Mouse (Mus musculus): ENCODE results near the gene Trp53.

Trp53 gene

GRCm38 (mm10) chr11:69560896-69561854 lies 19.0 kb upstream of the Trp53 start:
- DNase-seq (ENCODE audit: extremely low read depth, low read depth), result no peak

- DNase-seq (ENCODE audit: extremely low read depth, low read depth), result no peak
These were observed 16.8 kb upstream of the Trp53 start for GRCm38 (mm10) chr11:69563373-69563772.

GRCm38 (mm10) chr11:69564391-69564790 lies 15.8 kb upstream of the Trp53 start:
- no peak for DNase-seq (ENCODE audit: extremely low read depth, low read depth)

GRCm38 (mm10) chr11:69565131-69565530 lies 15.0 kb upstream of the Trp53 start:
- no peak for DNase-seq (ENCODE audit: extremely low read depth, low read depth)

- DNase-seq (ENCODE audit: extremely low read depth, low read depth), result no peak
These were observed 4.9 kb upstream of the Trp53 start for GRCm38 (mm10) chr11:69575220-69575619.

GRCm38 (mm10) chr11:69576307-69576706 lies 3.9 kb upstream of the Trp53 start:
- DNase-seq (ENCODE audit: extremely low read depth, low read depth), result no peak

GRCm38 (mm10) chr11:69578301-69578700 lies 1.9 kb upstream of the Trp53 start:
- DNase-seq (ENCODE audit: extremely low read depth, low read depth), result no peak

GRCm38 (mm10) chr11:69579128-69580017 lies 786 bp upstream of the Trp53 start:
- peak; percentile 99 for DNase-seq (ENCODE audit: extremely low read depth, low read depth)

GRCm38 (mm10) chr11:69580572-69581146 lies 500 bp downstream of the Trp53 start:
- DNase-seq (ENCODE audit: extremely low read depth, low read depth), result no peak

GRCm38 (mm10) chr11:69581147-69581688 lies 1.1 kb downstream of the Trp53 start:
- peak; percentile 91 for DNase-seq (ENCODE audit: extremely low read depth, low read depth)

GRCm38 (mm10) chr11:69581814-69582213 lies 1.7 kb downstream of the Trp53 start:
- no peak for DNase-seq (ENCODE audit: extremely low read depth, low read depth)

GRCm38 (mm10) chr11:69582230-69582805 lies 2.2 kb downstream of the Trp53 start:
- no peak for DNase-seq (ENCODE audit: extremely low read depth, low read depth)

- DNase-seq (ENCODE audit: extremely low read depth, low read depth), result no peak
These were observed 3.8 kb downstream of the Trp53 start for GRCm38 (mm10) chr11:69584008-69584407.

GRCm38 (mm10) chr11:69584937-69585336 lies 4.8 kb downstream of the Trp53 start:
- no peak for DNase-seq (ENCODE audit: extremely low read depth, low read depth)

- peak; percentile 98 for DNase-seq (ENCODE audit: extremely low read depth, low read depth)
These were observed 5.7 kb downstream of the Trp53 start for GRCm38 (mm10) chr11:69585718-69586325.

- no peak for DNase-seq (ENCODE audit: extremely low read depth, low read depth)
These were observed 9.2 kb downstream of the Trp53 start for GRCm38 (mm10) chr11:69589207-69589834.

- no peak for DNase-seq (ENCODE audit: extremely low read depth, low read depth)
These were observed 10.5 kb downstream of the Trp53 start for GRCm38 (mm10) chr11:69590622-69591021.

- DNase-seq (ENCODE audit: extremely low read depth, low read depth), result no peak
These were observed 11.3 kb downstream of the Trp53 start for GRCm38 (mm10) chr11:69591424-69591823.

GRCm38 (mm10) chr11:69591899-69592637 lies 11.9 kb downstream of the Trp53 start:
- DNase-seq (ENCODE audit: extremely low read depth, low read depth), result no peak
